Mouse (Mus musculus): ENCODE results near the gene Kcnj8. TPM values are rescaled to one million over a fixed set of nuclear protein-coding genes. Genes with fewer than 3 reads are reported as not detected.
"Not testable (repeated sequence)": the region's sequence is repeated elsewhere in the genome, so short reads cannot be mapped to it uniquely, and the experiment has no call there.

Kcnj8 gene
- total RNA-seq, 4 experiments from 2014 or later: 16.2 to 25.0 (median 18.3) TPM

GRCm38 (mm10) chr6:142550871-142551270 is 20.5 kb downstream of the Kcnj8 start:
- DNase-seq (ENCODE audit: low spot score): no peak

GRCm38 (mm10) chr6:142548377-142548776 is 23.0 kb downstream of the Kcnj8 start:
- no peak for DNase-seq (ENCODE audit: low spot score)

GRCm38 (mm10) chr6:142545132-142545531 is 26.3 kb downstream of the Kcnj8 start:
- no peak for DNase-seq (ENCODE audit: low spot score)

- no peak for DNase-seq (ENCODE audit: low spot score)
Observed at GRCm38 (mm10) chr6:142543648-142544047, 27.8 kb downstream of the Kcnj8 start.

GRCm38 (mm10) chr6:142542800-142543175 is 28.6 kb downstream of the Kcnj8 start:
- DNase-seq (ENCODE audit: low spot score): no peak

GRCm38 (mm10) chr6:142542082-142542799 is 29.2 kb downstream of the Kcnj8 start:
- DNase-seq (ENCODE audit: low spot score): no peak

- DNase-seq (ENCODE audit: low spot score): no peak
Observed at GRCm38 (mm10) chr6:142540561-142541160, 30.8 kb downstream of the Kcnj8 start.

- no peak for DNase-seq (ENCODE audit: low spot score)
Observed at GRCm38 (mm10) chr6:142540131-142540530, 31.3 kb downstream of the Kcnj8 start.

- peak; percentile 71 for DNase-seq (ENCODE audit: low spot score)
Observed at GRCm38 (mm10) chr6:142538503-142538902, 32.9 kb downstream of the Kcnj8 start.

- peak; percentile 55 for DNase-seq (ENCODE audit: low spot score)
Observed at GRCm38 (mm10) chr6:142533412-142533811, 38.0 kb downstream of the Kcnj8 start.

- no peak for DNase-seq (ENCODE audit: low spot score)
Observed at GRCm38 (mm10) chr6:142532686-142533085, 38.7 kb downstream of the Kcnj8 start.

GRCm38 (mm10) chr6:142532141-142532540 is 39.3 kb downstream of the Kcnj8 start:
- DNase-seq (ENCODE audit: low spot score): no peak

GRCm38 (mm10) chr6:142530378-142530777 is 41.0 kb downstream of the Kcnj8 start:
- no peak for DNase-seq (ENCODE audit: low spot score)

GRCm38 (mm10) chr6:142529680-142530079 is 41.7 kb downstream of the Kcnj8 start:
- no peak for DNase-seq (ENCODE audit: low spot score)

GRCm38 (mm10) chr6:142527931-142528562 is 43.4 kb downstream of the Kcnj8 start:
- no peak for DNase-seq (ENCODE audit: low spot score)

- peak; percentile 73 for DNase-seq (ENCODE audit: low spot score)
Observed at GRCm38 (mm10) chr6:142524635-142525308, 46.6 kb downstream of the Kcnj8 start.

- DNase-seq (ENCODE audit: low spot score): peak; percentile 67
Observed at GRCm38 (mm10) chr6:142521591-142522110, 49.8 kb downstream of the Kcnj8 start.

- no peak for DNase-seq (ENCODE audit: low spot score)
Observed at GRCm38 (mm10) chr6:142519110-142519509, 52.3 kb downstream of the Kcnj8 start.

- not testable (repeated sequence) for DNase-seq (ENCODE audit: low spot score)
Observed at GRCm38 (mm10) chr6:142515379-142515778, 56.0 kb downstream of the Kcnj8 start.

GRCm38 (mm10) chr6:142514912-142515311 is 56.5 kb downstream of the Kcnj8 start:
- no peak for DNase-seq (ENCODE audit: low spot score)

Data from heart, adult 8-10 months (tissue).